Mouse (Mus musculus) lung, embryonic 15.5 days (tissue): ENCODE results near the gene Spast. TPM values are rescaled to one million over a fixed set of nuclear protein-coding genes. Genes with fewer than 3 reads are reported as not detected.

Experiments used
- ATAC-seq: fragments of 200-750 bp; cut with Nextera tagmentation; 2 replicates; pipeline ENCODE4 v1.8.0; 2017; ENCODE audit warnings: moderate number of reproducible peaks, borderline replicate concordance; ENCODE audit not compliant: low FRiP score, low TSS enrichment; ENCODE audit errors: extremely low read depth
- H3K27ac ChIP-seq: fragments of 300-500 bp; sonication (generic); 2 replicates; pipeline ENCODE4 v1.5.1; 2015; ENCODE audit warnings: moderate library complexity, mild to moderate bottlenecking, inconsistent platforms
- H3K27me3 ChIP-seq: fragments of 300-500 bp; sonication (generic); 2 replicates; pipeline ENCODE4 v1.6.1; 2015; ENCODE audit warnings: inconsistent platforms
- H3K36me3 ChIP-seq: fragments of 300-500 bp; sonication (generic); 2 replicates; pipeline ENCODE4 v1.6.1; 2015; ENCODE audit warnings: inconsistent platforms
- H3K4me1 ChIP-seq: fragments of 300-500 bp; sonication (generic); 2 replicates; pipeline ENCODE4 v1.6.1; 2015; ENCODE audit warnings: inconsistent platforms
- H3K4me2 ChIP-seq: fragments of 300-500 bp; sonication (generic); 2 replicates; pipeline ENCODE4 v1.6.1; 2015; ENCODE audit warnings: inconsistent platforms, mild to moderate bottlenecking, moderate library complexity
- H3K4me3 ChIP-seq: fragments of 300-500 bp; sonication (generic); 2 replicates; pipeline ENCODE4 v1.5.1; 2015; ENCODE audit warnings: mild to moderate bottlenecking, inconsistent platforms
- H3K9ac ChIP-seq: fragments of 300-500 bp; sonication (generic); 2 replicates; pipeline ENCODE4 v1.6.1; 2015; ENCODE audit warnings: inconsistent platforms
- H3K9me3 ChIP-seq: fragments of 300-500 bp; sonication (generic); 2 replicates; pipeline ENCODE4 v1.6.1; 2016; ENCODE audit warnings: inconsistent platforms
- WGBS: fragments of 180-500 bp; shearing (Covaris S2); methylation state at CpG from one replicate; pipeline ENCODE4 v1.1.7; 2015; 5-methylcytosine and 5-hydroxymethylcytosine counted together
- polyA plus RNA-seq: library from polyadenylated mRNA; unstranded; fragments of >200 nt; fragmentation: Nextera tagmentation; extraction: Ambion mirVana; gene quantifications from 2 replicates; pipeline ENCODE4 v1.2.1, GENCODE M21; 2015

Gene Spast
- polyA plus RNA-seq, 1 experiment from 2014 or later: 15.6 TPM

GRCm38 (mm10) chr17:74338225-74338931 is 409 bp upstream of the Spast start:
- Histone ChIP-seq H3K36me3 (no peaks in the 10 kb centered on the region), H3K4me2 (peak overlapping the region; percentile 72), H3K4me3 (peak overlapping the region; percentile 75), H3K27me3 (no peaks in the 10 kb centered on the region), H3K4me1 (peaks cover 32% of the 10 kb centered on the region), H3K9me3 (no peaks in the 10 kb centered on the region), H3K9ac (peak overlapping the region; percentile 76), H3K27ac (peak overlapping the region; percentile 98)
- under 1% methylated on average over 41 of the region's 50 CpGs for WGBS
- peak; percentile 95 for ATAC-seq

- Histone ChIP-seq H3K27me3 (no peaks in the 10 kb centered on the region), H3K4me3 (peak overlapping the region; percentile 75; the same call in 1 of the 2 replicates), H3K36me3 (no peaks in the 10 kb centered on the region), H3K4me2 (no peak overlapping the region; the same call in 1 of the 2 replicates), H3K4me1 (peaks cover 32% of the 10 kb centered on the region), H3K9ac (no peak overlapping the region), H3K27ac (no peak overlapping the region), H3K9me3 (no peaks in the 10 kb centered on the region)
- 67% methylated on average over 5 of the region's 5 CpGs for WGBS
- no peak for ATAC-seq
Observed at GRCm38 (mm10) chr17:74341151-74341550, 2.4 kb downstream of the Spast start.

DNA sequence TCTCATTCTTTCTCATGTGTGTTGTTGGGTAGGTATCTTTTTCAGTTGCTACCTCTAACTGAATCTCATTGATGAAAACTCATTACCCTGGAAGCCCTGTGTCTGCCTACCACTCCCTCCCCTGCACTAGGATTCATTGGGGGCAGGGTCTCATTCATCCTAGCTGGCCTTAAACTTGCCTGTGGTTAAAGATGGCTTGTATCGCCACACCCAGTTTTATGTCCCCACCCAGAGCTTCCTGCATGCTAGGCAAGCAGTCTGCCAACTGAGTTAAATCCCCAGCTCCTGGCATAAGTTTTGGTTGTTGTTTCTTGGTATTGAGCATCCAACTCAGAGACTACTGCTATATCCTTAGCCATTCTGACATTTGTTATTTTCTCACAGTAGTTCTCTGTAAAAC is 24.8 kb downstream of the Spast start:
- 100% methylated on average over 1 of the region's 1 CpGs for WGBS
- Histone ChIP-seq H3K27me3 (no peaks in the 10 kb centered on the region), H3K9me3 (no peaks in the 10 kb centered on the region), H3K9ac (no peak overlapping the region), H3K27ac (no peak overlapping the region), H3K4me2 (no peak overlapping the region), H3K4me1 (no peaks in the 10 kb centered on the region), H3K4me3 (no peak overlapping the region), H3K36me3 (peaks cover 33% of the 10 kb centered on the region)
- no peak for ATAC-seq

DNA sequence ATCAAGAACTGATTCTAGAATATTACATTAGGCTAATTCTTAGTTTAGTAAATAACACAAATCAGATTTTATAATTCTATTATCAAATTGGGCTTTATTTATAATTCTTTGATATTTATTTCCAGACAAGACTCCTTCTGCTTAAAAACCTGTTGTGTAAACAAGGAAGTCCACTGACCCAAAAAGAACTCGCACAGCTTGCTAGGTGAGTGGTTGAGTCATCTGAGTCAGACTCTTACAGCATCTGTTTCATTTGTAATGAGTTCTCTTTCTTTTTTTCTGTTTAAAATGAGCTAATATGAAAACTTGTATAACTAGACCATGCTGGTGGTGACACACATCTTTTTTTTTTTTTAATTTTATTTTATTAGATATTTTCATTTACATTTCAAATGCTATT is 38.1 kb downstream of the Spast start:
- Histone ChIP-seq H3K9me3 (no peaks in the 10 kb centered on the region), H3K9ac (no peak overlapping the region), H3K27ac (no peak overlapping the region), H3K36me3 (peaks cover 56% of the 10 kb centered on the region), H3K4me2 (no peak overlapping the region), H3K27me3 (no peaks in the 10 kb centered on the region), H3K4me1 (no peaks in the 10 kb centered on the region), H3K4me3 (no peak overlapping the region)
- WGBS: 71% methylated on average over 1 of the region's 1 CpGs
- ATAC-seq: no peak

DNA sequence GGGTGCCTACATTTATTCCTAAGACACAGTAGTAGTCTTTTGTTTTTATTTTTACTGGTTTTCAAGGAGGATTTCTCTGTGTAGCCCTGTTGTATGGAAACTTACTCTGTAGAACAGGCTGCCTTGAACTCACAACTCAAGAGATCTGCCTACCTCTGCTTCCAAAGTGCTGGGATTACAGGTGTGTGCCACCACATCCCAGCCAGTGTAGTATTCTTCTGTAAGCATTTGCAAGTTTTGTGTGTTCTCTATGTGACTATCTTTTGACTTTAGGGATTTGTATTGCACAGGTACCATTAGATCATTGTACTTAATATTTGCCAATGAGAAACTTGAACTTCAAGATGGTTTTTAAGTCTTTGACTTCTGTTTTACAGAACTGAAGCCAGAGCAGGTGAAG is 47.9 kb downstream of the Spast start:
- Histone ChIP-seq H3K9ac (no peak overlapping the region), H3K4me1 (no peaks in the 10 kb centered on the region), H3K4me2 (no peak overlapping the region), H3K36me3 (peaks cover 48% of the 10 kb centered on the region), H3K27ac (no peak overlapping the region), H3K27me3 (no peaks in the 10 kb centered on the region), H3K4me3 (no peak overlapping the region), H3K9me3 (no peaks in the 10 kb centered on the region)
- no peak for ATAC-seq

DNA sequence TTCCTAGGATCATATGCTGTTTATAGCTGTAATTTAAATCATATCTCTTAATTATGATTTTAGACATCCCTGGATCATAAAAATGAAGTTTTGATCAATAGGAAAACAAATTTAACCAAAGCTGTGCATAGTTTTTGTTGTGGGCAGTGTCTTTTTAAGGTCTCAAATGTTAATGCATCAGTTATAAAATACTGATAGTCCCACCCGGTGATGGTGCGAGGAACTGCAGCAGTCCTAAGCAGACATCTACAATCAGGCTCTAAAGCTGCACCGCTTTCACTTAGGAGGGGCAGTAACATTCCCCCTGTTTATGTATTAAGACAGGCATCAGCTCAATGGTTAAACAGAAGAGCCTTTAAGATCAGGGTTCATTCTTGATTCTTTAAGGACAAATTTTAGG is 51.1 kb downstream of the Spast start:
- WGBS: 76% methylated on average over 3 of the region's 3 CpGs
- H3K4me1 ChIP-seq: no peaks in the 10 kb centered on the region
- H3K36me3 ChIP-seq: peaks cover 29% of the 10 kb centered on the region
- no peak overlapping the region for H3K27ac ChIP-seq
- ATAC-seq: no peak
- no peaks in the 10 kb centered on the region for H3K9me3 ChIP-seq
- H3K4me2 ChIP-seq: no peak overlapping the region
- no peaks in the 10 kb centered on the region for H3K27me3 ChIP-seq
- no peak overlapping the region for H3K9ac ChIP-seq
- no peak overlapping the region for H3K4me3 ChIP-seq

DNA sequence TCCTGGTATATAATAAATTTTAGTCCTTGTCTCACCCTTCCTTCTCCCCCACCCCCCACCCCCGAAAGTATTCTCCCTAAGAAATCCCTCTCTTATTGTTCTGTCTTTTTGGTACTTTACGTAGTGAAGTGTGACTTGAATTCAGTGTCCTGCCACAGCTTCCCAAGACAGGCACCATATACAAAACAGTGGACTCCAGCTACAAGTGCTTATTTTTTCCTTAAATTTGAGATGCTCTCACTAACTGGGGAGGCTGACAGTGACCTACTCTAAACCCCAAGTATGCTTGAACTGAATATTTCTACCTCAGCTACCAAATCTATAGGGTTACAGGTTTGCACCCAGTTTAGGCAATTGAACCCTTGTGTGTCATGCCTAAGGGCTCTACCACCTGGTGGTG is 55.6 kb downstream of the Spast start:
- no peak overlapping the region for H3K27ac ChIP-seq
- H3K4me1 ChIP-seq: peaks cover 8% of the 10 kb centered on the region; the same call in 1 of the 2 replicates
- WGBS: 61% methylated on average over 2 of the region's 2 CpGs
- peak overlapping the region; percentile 72; the same call in 1 of the 2 replicates for H3K4me2 ChIP-seq
- no peak overlapping the region; the same call in 1 of the 2 replicates for H3K4me3 ChIP-seq
- no peak for ATAC-seq
- H3K27me3 ChIP-seq: no peaks in the 10 kb centered on the region
- no peaks in the 10 kb centered on the region for H3K9me3 ChIP-seq
- H3K9ac ChIP-seq: no peak overlapping the region
- no peaks in the 10 kb centered on the region for H3K36me3 ChIP-seq

- Histone ChIP-seq H3K4me1 (peaks cover 8% of the 10 kb centered on the region; the same call in 1 of the 2 replicates), H3K27ac (peak overlapping the region; percentile 39; the same call in 1 of the 2 replicates), H3K4me3 (peak overlapping the region; percentile 90), H3K9ac (peak overlapping the region; percentile 30), H3K27me3 (no peaks in the 10 kb centered on the region), H3K4me2 (peak overlapping the region; percentile 72), H3K9me3 (no peaks in the 10 kb centered on the region), H3K36me3 (no peaks in the 10 kb centered on the region)
- WGBS: 24% methylated on average over 16 of the region's 16 CpGs
- ATAC-seq: 0 out of 2 replicates have a peak, but pooled peaks have one; percentile 31
Observed at GRCm38 (mm10) chr17:74394855-74395254, 56.1 kb downstream of the Spast start.

DNA sequence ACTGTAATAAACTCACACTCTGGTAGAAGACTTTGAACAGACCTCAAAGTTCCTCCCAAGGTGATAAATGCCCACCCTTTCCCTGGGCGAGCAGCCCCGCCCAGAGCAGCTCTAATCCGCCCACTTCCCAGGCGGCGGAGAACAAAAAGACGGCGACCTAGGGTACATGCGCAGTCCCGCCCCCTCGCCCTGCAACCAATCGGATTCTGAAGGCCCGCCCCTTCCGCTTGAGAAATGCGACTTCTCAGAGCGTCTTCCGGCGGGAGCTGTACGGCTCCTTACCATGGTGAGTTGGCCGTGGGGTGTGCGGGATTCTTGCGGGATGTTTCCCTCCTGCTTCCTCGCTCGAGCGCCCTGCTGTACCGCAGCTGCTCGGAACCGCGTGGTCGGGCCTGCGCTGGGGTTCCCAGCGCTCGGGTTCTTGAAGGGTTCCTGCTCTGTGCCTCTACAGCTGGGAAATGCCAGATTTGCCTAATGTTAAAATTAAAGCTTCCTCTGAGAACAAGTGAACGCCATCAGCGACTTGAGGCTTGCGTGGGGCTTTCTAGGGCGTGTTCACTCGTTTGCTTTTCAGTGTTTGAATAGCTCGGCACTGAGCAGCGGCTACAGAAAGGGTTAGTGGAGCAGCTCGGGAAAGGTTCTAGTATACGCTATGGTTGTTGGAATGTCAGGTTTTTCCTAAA is 56.7 kb downstream of the Spast start, which contains the start of gene Slc30a6:
Gene Slc30a6, plus strand, starts transcription at position 226 of the 683 bp plus-strand sequence.
- ATAC-seq: peak; percentile 99
- peak within 1 kb of the TSS; percentile 72 for H3K4me2 ChIP-seq
- no peaks in the 10 kb centered on the region for H3K9me3 ChIP-seq
- no peaks in the 10 kb centered on the region for H3K36me3 ChIP-seq
- peak within 1 kb of the TSS; percentile 92 for H3K27ac ChIP-seq
- no peaks in the 10 kb centered on the region for H3K27me3 ChIP-seq
- H3K9ac ChIP-seq: peak within 1 kb of the TSS; percentile 95
- WGBS: under 1% methylated on average over 41 of the region's 41 CpGs
- peak within 1 kb of the TSS; percentile 90 for H3K4me3 ChIP-seq
- peaks cover 8% of the 10 kb centered on the region; the same call in 1 of the 2 replicates for H3K4me1 ChIP-seq

GRCm38 (mm10) chr17:74396766-74397165 is 58.0 kb downstream of the Spast start:
- 72% methylated on average over 4 of the region's 4 CpGs for WGBS
- Histone ChIP-seq H3K4me2 (peak overlapping the region; percentile 72), H3K9me3 (no peaks in the 10 kb centered on the region), H3K9ac (peak overlapping the region; percentile 95; the same call in 1 of the 2 replicates), H3K4me3 (peak overlapping the region; percentile 90), H3K27me3 (no peaks in the 10 kb centered on the region), H3K27ac (no peak overlapping the region), H3K4me1 (peaks cover 8% of the 10 kb centered on the region; the same call in 1 of the 2 replicates), H3K36me3 (no peaks in the 10 kb centered on the region)
- ATAC-seq: no peak

- no peak overlapping the region for H3K4me3 ChIP-seq
- WGBS: 68% methylated on average over 2 of the region's 2 CpGs
- no peaks in the 10 kb centered on the region for H3K9me3 ChIP-seq
- H3K4me1 ChIP-seq: peaks cover 8% of the 10 kb centered on the region; the same call in 1 of the 2 replicates
- H3K27ac ChIP-seq: no peak overlapping the region
- H3K9ac ChIP-seq: no peak overlapping the region
- 0 out of 2 replicates have a peak overlapping the region, but pooled peaks have one; percentile 72 for H3K4me2 ChIP-seq
- no peaks in the 10 kb centered on the region for H3K27me3 ChIP-seq
- no peak for ATAC-seq
- no peaks in the 10 kb centered on the region for H3K36me3 ChIP-seq
Observed at GRCm38 (mm10) chr17:74397173-74397572, 58.4 kb downstream of the Spast start.
